Mouse (Mus musculus): ENCODE results near the gene Sh3d19.

- TF ChIP-seq CTCF (conservative IDR thresholded peaks at IDR 0.05; ENCODE audit: insufficient read depth, insufficient read length, low read depth, low read length) (no peak), POLR2A (IDR thresholded peaks at IDR 0.05; ENCODE audit: low read depth, low read length) (no peak)
These were observed 57.9 kb downstream of the Sh3d19 start for GRCm38 (mm10) chr3:86028658-86029375.

All from kidney, adult 2 months (tissue).